Mouse (Mus musculus): ENCODE measurements around the gene Man2a1.

- TF ChIP-seq EP300 (IDR thresholded peaks at IDR 0.05; ENCODE audit: low read depth) (peak; percentile 30; the same call in 1 of the 2 replicates), CTCF (IDR thresholded peaks at IDR 0.05; ENCODE audit: low read depth) (no peak)
Observed at GRCm38 (mm10) chr17:64754142-64754863, 153.8 kb downstream of the Man2a1 start.

All from liver, postnatal 0 days (tissue).